Mouse (Mus musculus) cerebellum, adult 11 months (tissue): ENCODE measurements around the gene Cdk2.

ENCODE experiments used
- DNase-seq: peaks from one replicate; pipeline ENCODE4 v3.0.0; 2022

The Cdk2 gene

GRCm38 (mm10) chr10:128702328-128703007 lies 2.4 kb downstream of the Cdk2 start:
- DNase-seq = no peak

- DNase-seq = no peak
These were observed 4.1 kb downstream of the Cdk2 start for GRCm38 (mm10) chr10:128700712-128701111.

GRCm38 (mm10) chr10:128699611-128700010 lies 5.2 kb downstream of the Cdk2 start:
- DNase-seq = no peak

GRCm38 (mm10) chr10:128699006-128699405 lies 5.8 kb downstream of the Cdk2 start:
- DNase-seq = no peak

GRCm38 (mm10) chr10:128697072-128697725 lies 7.6 kb downstream of the Cdk2 start:
- no peak for DNase-seq

GRCm38 (mm10) chr10:128695992-128696807 lies 8.6 kb downstream of the Cdk2 start, which contains the start of gene Rab5b:
Rab5b (minus strand) TSS chr10:128696264.
- peak; percentile 99 for DNase-seq

GRCm38 (mm10) chr10:128695411-128695991 lies 9.3 kb downstream of the Cdk2 start:
- no peak for DNase-seq

GRCm38 (mm10) chr10:128674469-128675008 lies 30.3 kb downstream of the Cdk2 start:
- DNase-seq = no peak

GRCm38 (mm10) chr10:128673763-128674468 lies 30.9 kb downstream of the Cdk2 start, which contains the start of gene Suox:
Suox (minus strand) TSS chr10:128674073.
- DNase-seq = peak; percentile 74

GRCm38 (mm10) chr10:128671148-128671547 lies 33.7 kb downstream of the Cdk2 start:
- DNase-seq = no peak

- peak; percentile 86 for DNase-seq
These were observed 35.8 kb downstream of the Cdk2 start for GRCm38 (mm10) chr10:128668790-128669672.

- no peak for DNase-seq
These were observed 39.0 kb downstream of the Cdk2 start for GRCm38 (mm10) chr10:128665806-128666205.

- DNase-seq = no peak
These were observed 39.5 kb downstream of the Cdk2 start for GRCm38 (mm10) chr10:128665307-128665706.

- no peak for DNase-seq
These were observed 40.0 kb downstream of the Cdk2 start for GRCm38 (mm10) chr10:128664808-128665207.

- DNase-seq = no peak
These were observed 41.2 kb downstream of the Cdk2 start for GRCm38 (mm10) chr10:128663441-128664220.

- no peak for DNase-seq
These were observed 42.4 kb downstream of the Cdk2 start for GRCm38 (mm10) chr10:128662465-128662864.

GRCm38 (mm10) chr10:128659490-128659889 lies 45.3 kb downstream of the Cdk2 start:
- no peak for DNase-seq

- DNase-seq = no peak
These were observed 47.0 kb downstream of the Cdk2 start for GRCm38 (mm10) chr10:128657844-128658243.

GRCm38 (mm10) chr10:128656731-128657130 lies 48.1 kb downstream of the Cdk2 start:
- DNase-seq = no peak

- no peak for DNase-seq
These were observed 49.6 kb downstream of the Cdk2 start for GRCm38 (mm10) chr10:128655254-128655653.
